Mouse (Mus musculus) neural tube, embryonic 13.5 days (tissue): ENCODE data around the gene Mrpl33. TPM values are rescaled to one million over a fixed set of nuclear protein-coding genes. Genes with fewer than 3 reads are reported as not detected.

Experiments
- ATAC-seq: fragments of 200-750 bp; cut with Nextera tagmentation; 2 replicates; pipeline ENCODE4 v1.8.0; 2017; ENCODE audit warnings: low read depth, mild to moderate bottlenecking, moderate TSS enrichment, moderate library complexity
- H3K27ac ChIP-seq: fragments of 300-500 bp; sonication (generic); replicated peaks from 2 replicates; pipeline ENCODE4 v1.5.1; 2015; ENCODE audit warnings: moderate library complexity, mild to moderate bottlenecking, inconsistent platforms
- H3K27me3 ChIP-seq: fragments of 300-500 bp; sonication (generic); 2 replicates; pipeline ENCODE4 v1.6.1; 2015; ENCODE audit warnings: mild to moderate bottlenecking, inconsistent platforms
- H3K36me3 ChIP-seq: fragments of 300-500 bp; sonication (generic); 2 replicates; pipeline ENCODE4 v1.6.1; 2015; ENCODE audit warnings: mild to moderate bottlenecking, inconsistent platforms
- H3K4me1 ChIP-seq: fragments of 300-500 bp; sonication (generic); replicated peaks from 2 replicates; pipeline ENCODE4 v1.6.1; 2015; ENCODE audit warnings: inconsistent platforms
- H3K4me2 ChIP-seq: fragments of 300-500 bp; sonication (generic); 2 replicates; pipeline ENCODE4 v1.6.1; 2015; ENCODE audit warnings: inconsistent platforms, mild to moderate bottlenecking, moderate library complexity
- H3K4me3 ChIP-seq: fragments of 300-500 bp; sonication (generic); 2 replicates; pipeline ENCODE4 v1.5.1; 2015; ENCODE audit warnings: mild to moderate bottlenecking, inconsistent platforms
- H3K9ac ChIP-seq: fragments of 300-500 bp; sonication (generic); 2 replicates; pipeline ENCODE4 v1.6.1; 2015; ENCODE audit warnings: moderate library complexity, mild to moderate bottlenecking, inconsistent platforms
- H3K9me3 ChIP-seq: fragments of 300-500 bp; sonication (generic); 2 replicates; pipeline ENCODE4 v1.6.1; 2016; ENCODE audit warnings: inconsistent platforms
- WGBS: fragments of 180-500 bp; shearing (Covaris S2); methylation state at CpG from one replicate; pipeline ENCODE4 v1.1.7; 2015; 5-methylcytosine and 5-hydroxymethylcytosine counted together
- polyA plus RNA-seq: library from polyadenylated mRNA; unstranded; fragments of >200 nt; fragmentation: Nextera tagmentation; extraction: Ambion mirVana; gene quantifications from 2 replicates; pipeline ENCODE4 v1.2.1, GENCODE M21; 2015

Gene Mrpl33
- 201 and 240 TPM in 2 replicates for polyA plus RNA-seq

- Histone ChIP-seq H3K9ac (peak within 1 kb of the TSS; percentile 61), H3K9me3 (no peaks in the 10 kb centered on the region), H3K27me3 (peaks cover 10% of the 10 kb centered on the region; the same call in 1 of the 2 replicates), H3K4me2 (peak within 1 kb of the TSS; percentile 55), H3K4me3 (peak within 1 kb of the TSS; percentile 28), H3K4me1 (peaks cover 14% of the 10 kb centered on the region; the same call in 1 of the 2 replicates), H3K27ac (no peak within 1 kb of the TSS), H3K36me3 (no peaks in the 10 kb centered on the region)
- 0 out of 2 replicates have a peak, but pooled peaks have one; percentile 27 for ATAC-seq
- 9% methylated on average over 26 of the region's 26 CpGs for WGBS
Measured at GRCm38 (mm10) chr5:31596481-31597429, at the start of gene Mrpl33. Gene Mrpl33 (plus strand): TSS chr5:31596935.

GRCm38 (mm10) chr5:31559401-31559800 lies 37.3 kb upstream of the Mrpl33 start:
- H3K4me1 ChIP-seq: 0 out of 2 replicates have a peak, but pooled peaks cover 3% of the 10 kb centered on the region
- no peak overlapping the region for H3K4me2 ChIP-seq
- H3K36me3 ChIP-seq: peaks cover 50% of the 10 kb centered on the region
- H3K9me3 ChIP-seq: no peaks in the 10 kb centered on the region
- no peak overlapping the region for H3K27ac ChIP-seq
- H3K27me3 ChIP-seq: no peaks in the 10 kb centered on the region
- 27% methylated on average over 1 of the region's 1 CpGs for WGBS
- no peak for ATAC-seq
- no peak overlapping the region for H3K9ac ChIP-seq
- no peak overlapping the region for H3K4me3 ChIP-seq

- no peak for ATAC-seq
- Histone ChIP-seq H3K36me3 (peaks cover 42% of the 10 kb centered on the region), H3K4me1 (0 out of 2 replicates have a peak, but pooled peaks cover 3% of the 10 kb centered on the region), H3K9ac (no peak overlapping the region), H3K27ac (no peak overlapping the region), H3K4me2 (no peak overlapping the region), H3K27me3 (no peaks in the 10 kb centered on the region), H3K9me3 (no peaks in the 10 kb centered on the region), H3K4me3 (no peak overlapping the region)
- WGBS: 98% methylated on average over 2 of the region's 2 CpGs
Measured at GRCm38 (mm10) chr5:31560352-31560751, 36.4 kb upstream of the Mrpl33 start.

- WGBS: 88% methylated on average over 7 of the region's 7 CpGs
- ATAC-seq: no peak
- Histone ChIP-seq H3K27me3 (no peaks in the 10 kb centered on the region), H3K36me3 (peaks cover 29% of the 10 kb centered on the region), H3K4me3 (no peak overlapping the region), H3K9ac (no peak overlapping the region), H3K27ac (no peak overlapping the region), H3K4me1 (0 out of 2 replicates have a peak, but pooled peaks cover 3% of the 10 kb centered on the region), H3K4me2 (no peak overlapping the region), H3K9me3 (no peaks in the 10 kb centered on the region)
Measured at GRCm38 (mm10) chr5:31562036-31562666, 34.6 kb upstream of the Mrpl33 start.

- Histone ChIP-seq H3K27ac (no peak overlapping the region), H3K27me3 (no peaks in the 10 kb centered on the region), H3K9ac (no peak overlapping the region), H3K4me3 (no peak overlapping the region), H3K9me3 (no peaks in the 10 kb centered on the region), H3K4me1 (0 out of 2 replicates have a peak, but pooled peaks cover 3% of the 10 kb centered on the region), H3K36me3 (peaks cover 20% of the 10 kb centered on the region), H3K4me2 (no peak overlapping the region)
- no peak for ATAC-seq
- WGBS: 9% methylated on average over 6 of the region's 6 CpGs
Measured at GRCm38 (mm10) chr5:31563496-31563895, 33.2 kb upstream of the Mrpl33 start.

- 39% methylated on average over 7 of the region's 7 CpGs for WGBS
- no peaks in the 10 kb centered on the region for H3K9me3 ChIP-seq
- H3K4me2 ChIP-seq: no peak overlapping the region
- no peak for ATAC-seq
- H3K27ac ChIP-seq: no peak overlapping the region
- H3K36me3 ChIP-seq: peaks cover 17% of the 10 kb centered on the region
- H3K27me3 ChIP-seq: no peaks in the 10 kb centered on the region
- no peak overlapping the region for H3K4me3 ChIP-seq
- H3K4me1 ChIP-seq: 0 out of 2 replicates have a peak, but pooled peaks cover 3% of the 10 kb centered on the region
- H3K9ac ChIP-seq: no peak overlapping the region
Measured at GRCm38 (mm10) chr5:31563905-31564304, 32.8 kb upstream of the Mrpl33 start.

GRCm38 (mm10) chr5:31564976-31565375 lies 31.8 kb upstream of the Mrpl33 start:
- H3K36me3 ChIP-seq: peaks cover 6% of the 10 kb centered on the region
- H3K27ac ChIP-seq: no peak overlapping the region
- no peak overlapping the region for H3K4me2 ChIP-seq
- no peaks in the 10 kb centered on the region for H3K27me3 ChIP-seq
- H3K4me3 ChIP-seq: no peak overlapping the region
- no peaks in the 10 kb centered on the region for H3K9me3 ChIP-seq
- WGBS: 91% methylated on average over 4 of the region's 4 CpGs
- ATAC-seq: no peak
- H3K4me1 ChIP-seq: 0 out of 2 replicates have a peak, but pooled peaks cover 3% of the 10 kb centered on the region
- H3K9ac ChIP-seq: no peak overlapping the region

- 81% methylated on average over 7 of the region's 7 CpGs for WGBS
- Histone ChIP-seq H3K4me3 (no peak overlapping the region), H3K27ac (no peak overlapping the region), H3K27me3 (no peaks in the 10 kb centered on the region), H3K9me3 (no peaks in the 10 kb centered on the region), H3K9ac (no peak overlapping the region), H3K36me3 (no peaks in the 10 kb centered on the region; the same call in 1 of the 2 replicates), H3K4me2 (no peak overlapping the region), H3K4me1 (peaks cover 9% of the 10 kb centered on the region)
- ATAC-seq: no peak
Measured at GRCm38 (mm10) chr5:31566026-31566425, 30.7 kb upstream of the Mrpl33 start.

- no peak overlapping the region for H3K4me3 ChIP-seq
- peaks cover 13% of the 10 kb centered on the region for H3K4me1 ChIP-seq
- H3K27ac ChIP-seq: no peak overlapping the region
- H3K36me3 ChIP-seq: no peaks in the 10 kb centered on the region; the same call in 1 of the 2 replicates
- ATAC-seq: no peak
- no peak overlapping the region for H3K9ac ChIP-seq
- H3K27me3 ChIP-seq: no peaks in the 10 kb centered on the region
- WGBS: 43% methylated on average over 3 of the region's 3 CpGs
- no peak overlapping the region for H3K4me2 ChIP-seq
- H3K9me3 ChIP-seq: no peaks in the 10 kb centered on the region
Measured at GRCm38 (mm10) chr5:31566457-31566856, 30.3 kb upstream of the Mrpl33 start.

- ATAC-seq: no peak
Measured at GRCm38 (mm10) chr5:31567951-31568657, 28.6 kb upstream of the Mrpl33 start.

GRCm38 (mm10) chr5:31571023-31571608 lies 25.6 kb upstream of the Mrpl33 start:
- Histone ChIP-seq H3K27me3 (no peaks in the 10 kb centered on the region), H3K4me2 (peak overlapping the region; percentile 43), H3K36me3 (no peaks in the 10 kb centered on the region), H3K4me3 (peak overlapping the region; percentile 8; the same call in 1 of the 2 replicates), H3K9ac (peak overlapping the region; percentile 53), H3K27ac (no peak overlapping the region), H3K9me3 (no peaks in the 10 kb centered on the region), H3K4me1 (peaks cover 13% of the 10 kb centered on the region)
- no peak for ATAC-seq
- WGBS: 14% methylated on average over 20 of the region's 20 CpGs

More at GRCm38 (mm10) chr5:31567951-31568657, 28.6 kb upstream of the Mrpl33 start:
- Histone ChIP-seq H3K9ac (no peak overlapping the region), H3K27ac (no peak overlapping the region), H3K9me3 (no peaks in the 10 kb centered on the region), H3K27me3 (no peaks in the 10 kb centered on the region), H3K4me3 (no peak overlapping the region), H3K36me3 (no peaks in the 10 kb centered on the region), H3K4me1 (peaks cover 15% of the 10 kb centered on the region), H3K4me2 (no peak overlapping the region)
- 82% methylated on average over 5 of the region's 5 CpGs for WGBS
